In the genomic region with DNA sequence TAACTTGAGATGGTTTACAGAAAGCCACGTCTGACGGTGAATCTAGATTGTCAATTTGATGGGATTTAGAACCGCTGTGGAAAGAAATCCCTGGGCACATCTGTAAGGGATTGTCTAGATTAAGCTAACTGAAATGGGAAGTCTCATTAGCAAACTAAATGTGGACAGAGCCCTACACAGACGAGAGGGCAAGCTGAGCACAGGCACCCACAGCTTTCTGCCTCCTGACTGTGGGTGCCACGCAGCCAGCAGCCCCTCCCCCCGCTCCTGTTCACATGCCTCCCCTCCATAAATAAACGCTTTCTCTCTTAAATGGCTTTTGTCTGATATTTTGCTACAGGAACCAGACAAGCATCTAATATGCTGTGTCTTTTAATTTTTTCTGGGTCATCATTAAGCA, we compare ENCODE assay signal across 22 mouse cellular contexts. TPM values are rescaled to one million over a fixed set of nuclear protein-coding genes. Genes with fewer than 3 reads are reported as not detected.
A peak's percentile ranks its signal among the peaks of the same experiment; 100 is the strongest.
DNase-seq lines count a peak whose midpoint lies in the region; ATAC-seq lines count a peak whose summit lies in the region.
"Had no signal": no experiment of that assay in that cellular context is flagged by ENCODE, and none has a peak within 500 bp of the region (broad histone marks: within the 10 kb centered on the region; RNA-seq: fewer than 3 reads in every experiment).

No protein-coding gene starts in this region.

- no peak overlapping the region for H3K9ac ChIP-seq in intestine, embryonic 14.5 days (ENCODE audit: low read length)
- no peak overlapping the region for H3K9ac ChIP-seq in intestine, embryonic 15.5 days
- H3K9ac ChIP-seq: forebrain, postnatal 0 days; hindbrain, embryonic 15.5 days; limb, embryonic 13.5 days; liver, embryonic 12.5 days; stomach, embryonic 15.5 days had no signal

- ATAC-seq in intestine, embryonic 14.5 days (replicated peaks; ENCODE audit: low FRiP score, low TSS enrichment, low read depth) = no peak
- no peak for ATAC-seq in intestine, embryonic 15.5 days
- ATAC-seq: forebrain, postnatal 0 days; liver, embryonic 12.5 days had no signal

- no peak overlapping the region for H3K4me2 ChIP-seq in intestine, embryonic 14.5 days (ENCODE audit: low read length)
- H3K4me2 ChIP-seq in intestine, embryonic 15.5 days (replicated peaks) = no peak overlapping the region
- H3K4me2 ChIP-seq: hindbrain, embryonic 15.5 days; limb, embryonic 13.5 days; liver, embryonic 12.5 days; stomach, embryonic 15.5 days had no signal

- WGBS in intestine, embryonic 14.5 days = 38% methylated on average over 7 of the region's 7 CpGs
- WGBS in intestine, embryonic 15.5 days = 48% methylated on average over 7 of the region's 7 CpGs

- H3K27me3 ChIP-seq in intestine, embryonic 14.5 days (replicated peaks; ENCODE audit: control insufficient read depth, insufficient read depth, low read length) = no peaks in the 10 kb centered on the region
- no peaks in the 10 kb centered on the region for H3K27me3 ChIP-seq in intestine, embryonic 15.5 days (replicated peaks)
- H3K27me3 ChIP-seq: hindbrain, embryonic 15.5 days; limb, embryonic 13.5 days; liver, embryonic 12.5 days; stomach, embryonic 15.5 days had no signal

- H3K4me1 ChIP-seq in intestine, embryonic 14.5 days (replicated peaks; ENCODE audit: control insufficient read depth, insufficient read depth, low read length) = peaks cover 17% of the 10 kb centered on the region
- peaks cover 5% of the 10 kb centered on the region; the same call in 1 of the 2 replicates for H3K4me1 ChIP-seq in intestine, embryonic 15.5 days (replicated peaks)

- no peaks in the 10 kb centered on the region for H3K9me3 ChIP-seq in intestine, embryonic 14.5 days (ENCODE audit: control insufficient read depth, low read length)
- no peaks in the 10 kb centered on the region for H3K9me3 ChIP-seq in intestine, embryonic 15.5 days
- H3K9me3 ChIP-seq: hindbrain, embryonic 15.5 days; limb, embryonic 13.5 days; liver, embryonic 12.5 days; stomach, embryonic 15.5 days had no signal

- H3K27ac ChIP-seq in intestine, embryonic 14.5 days (ENCODE audit: low read depth) = no peak overlapping the region
- H3K27ac ChIP-seq in intestine, embryonic 15.5 days = no peak overlapping the region
- H3K27ac ChIP-seq: hindbrain, embryonic 15.5 days; limb, embryonic 13.5 days; liver, embryonic 12.5 days; stomach, embryonic 15.5 days had no signal

- no peaks in the 10 kb centered on the region for H3K36me3 ChIP-seq in intestine, embryonic 14.5 days (ENCODE audit: control insufficient read depth, insufficient read depth, low read length)
- H3K36me3 ChIP-seq in intestine, embryonic 15.5 days = no peaks in the 10 kb centered on the region
- H3K36me3 ChIP-seq: hindbrain, embryonic 15.5 days; limb, embryonic 13.5 days; liver, embryonic 12.5 days; stomach, embryonic 15.5 days had no signal

- DNase-seq in heart, adult 11 months = peak; percentile 58
- DNase-seq in heart, adult 9 months (ENCODE audit: low spot score in 2 of 2) = no peak
- peak; percentile 44 for DNase-seq in intestine, embryonic 14.5 days (ENCODE audit: low spot score)
- peak; percentile 9 to 52 for DNase-seq in urinary bladder, postnatal 4 days (ENCODE audit: low spot score in 2 of 2)
- DNase-seq in urinary bladder, postnatal 25 days (ENCODE audit: low spot score) = no peak
- no peak for DNase-seq in lung, postnatal 25 days (ENCODE audit: low spot score)
- DNase-seq: adrenal gland, postnatal 36 days; cerebellum, adult 11 months; cerebellum, adult 9-11 months; forebrain, postnatal 0 days; gastrocnemius, postnatal 25 days; heart, postnatal 10 days; kidney, adult 18-20 months; kidney, postnatal 4 days; lung, adult 18-20 months; lung, postnatal 10 days; thymus, postnatal 25 days had no signal

- no peak overlapping the region for H3K4me3 ChIP-seq in intestine, embryonic 14.5 days (ENCODE audit: low read depth, low read length)
- H3K4me3 ChIP-seq in intestine, embryonic 15.5 days (replicated peaks) = no peak overlapping the region
- H3K4me3 ChIP-seq: hindbrain, embryonic 15.5 days; limb, embryonic 13.5 days; liver, embryonic 12.5 days; stomach, embryonic 15.5 days had no signal

RNA-seq across cellular contexts. Expression of a gene that starts 27.8 kb away (rescaled TPM):
- 1.8 and 2.3 TPM in 2 replicates for polyA plus RNA-seq in intestine, embryonic 14.5 days (2014; fragmentation: Nextera tagmentation; extraction: Ambion mirVana)
- polyA plus RNA-seq in intestine, embryonic 15.5 days (2015; fragmentation: Nextera tagmentation; extraction: Ambion mirVana) = 1.3 and 1.6 TPM in 2 replicates

Comparison
In these comparisons a context has a peak if more than half of its experiments do, and no peak if none do; other contexts are left out.
1. DNase-seq: peak in heart, adult 11 months (single experiment), intestine, embryonic 14.5 days (single experiment) and urinary bladder, postnatal 4 days (2 of 2); none in heart, adult 9 months (0 of 2), urinary bladder, postnatal 25 days (single experiment) and lung, postnatal 25 days (single experiment).